Comparison of ENCODE assay signal across 8 mouse cellular contexts in the genomic region with DNA sequence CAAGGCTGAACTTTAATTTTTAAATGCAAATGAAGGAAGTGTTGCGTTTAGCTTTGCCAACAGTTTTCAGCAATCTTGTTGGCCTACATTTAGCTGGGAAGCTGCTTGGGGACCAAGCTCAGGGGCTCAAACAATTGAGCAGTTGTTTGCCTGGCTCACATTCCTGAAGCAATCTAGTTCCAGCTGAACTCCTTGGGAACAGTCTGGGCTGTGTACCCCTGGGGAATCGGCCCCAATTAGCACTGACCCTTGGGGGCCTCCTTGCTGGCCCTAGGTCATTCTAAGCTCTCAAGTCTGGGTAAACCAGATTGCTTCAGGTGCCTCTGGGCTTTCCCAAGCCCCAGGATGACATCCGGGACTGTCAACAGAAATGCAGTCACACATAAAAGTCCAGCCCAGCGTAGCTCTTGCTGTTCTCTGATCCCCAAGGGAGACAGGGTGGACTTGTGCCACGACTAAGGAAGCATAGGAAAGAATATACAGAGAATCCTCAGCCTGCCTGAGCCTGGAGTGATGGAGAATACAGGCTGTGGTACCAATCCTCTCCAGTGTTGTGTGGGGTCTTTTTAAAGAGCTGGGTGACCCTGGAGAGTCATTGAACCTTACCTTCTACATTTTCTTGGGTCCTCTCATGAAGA.
A peak's percentile ranks its signal among the peaks of the same experiment; 100 is the strongest.
DNase-seq lines count a peak whose midpoint lies in the region.

No protein-coding gene starts in this region.

- intact Hi-C loops in left cerebral cortex, postnatal 25 days (cut with DNase I): no loop called here

- DNase-seq in cerebellum, adult 11-12 months: peak; percentile 5
- no peak for DNase-seq in cerebellum, postnatal 25 days
- DNase-seq in Muller cell, postnatal 12 days (ENCODE audit: inconsistent ontology term): peak; percentile 72
- DNase-seq in heart, adult 8-10 months (ENCODE audit: low spot score): peak; percentile 21
- peak; percentile 18 to 48 for DNase-seq in left cerebral cortex, postnatal 25 days (ENCODE audit: low spot score in 2 of 2)
- no peak for DNase-seq in thymus, postnatal 4 days
- DNase-seq in kidney, adult 8-10 months: no peak
- no peak for DNase-seq in kidney, adult 11 months

Comparison
In these comparisons a context has a peak if more than half of its experiments do, and no peak if none do; other contexts are left out.
1. DNase-seq: peak in cerebellum, adult 11-12 months (single experiment), Muller cell, postnatal 12 days (single experiment), heart, adult 8-10 months (single experiment) and left cerebral cortex, postnatal 25 days (2 of 2); none in cerebellum, postnatal 25 days (0 of 2), thymus, postnatal 4 days (single experiment), kidney, adult 8-10 months (0 of 2) and kidney, adult 11 months (single experiment).